Mouse (Mus musculus): ENCODE measurements around the gene Vezt. TPM values are rescaled to one million over a fixed set of nuclear protein-coding genes. Genes with fewer than 3 reads are reported as not detected.

Vezt gene
- total RNA-seq, 1 experiment, result 18.8 TPM

GRCm38 (mm10) chr10:93911326-93911725 is 124.3 kb downstream of the Vezt start:
- TF ChIP-seq HCFC1 (IDR thresholded peaks at IDR 0.05; ENCODE audit: borderline replicate concordance, insufficient read depth, low read length), result no peak
- TF ChIP-seq CHD2 (IDR thresholded peaks at IDR 0.05; ENCODE audit: low read depth, low read length), result no peak
- no peak for TF ChIP-seq ZC3H11A (IDR thresholded peaks at IDR 0.05; ENCODE audit: borderline replicate concordance, low read depth, low read length)
- TF ChIP-seq ZNF384 (IDR thresholded peaks at IDR 0.05; ENCODE audit: low read depth, low read length), result no peak
- no peak for TF ChIP-seq MAFK (IDR thresholded peaks at IDR 0.05; ENCODE audit: insufficient read depth, low read depth, low read length)
- H3K9me3 ChIP-seq (ENCODE audit: control insufficient read depth, insufficient read depth, low read depth, low read length), result no peaks in the 10 kb centered on the region
- in situ Hi-C loops (cut with MboI; ENCODE audit: low sequenced_read_pairs in 2 of 2, unreplicated experiment in 2 of 2), result no loop called here
- no peaks in the 10 kb centered on the region for H3K36me3 ChIP-seq (ENCODE audit: control insufficient read depth, insufficient read depth, low read length, poor library complexity, severe bottlenecking)
- peaks cover 5 to 6% of the 10 kb centered on the region in 2 experiments; a peak in 2 of 4 replicates for H3K4me1 ChIP-seq (ENCODE audit: control insufficient read depth in 2 of 2, insufficient read depth in 2 of 2, low read length in 2 of 2, poor library complexity in 1 of 2)
- DNase-seq (ENCODE audit: low read depth, low spot score), result no peak
- no peak overlapping the region for H3K4me3 ChIP-seq (ENCODE audit: insufficient read depth in 1 of 2, low read depth in 1 of 2, low read length in 2 of 2, poor library complexity in 1 of 2, severe bottlenecking in 1 of 2)
- no peak overlapping the region for H3K27ac ChIP-seq (ENCODE audit: insufficient read depth, low read depth, low read length, poor library complexity, severe bottlenecking)
- H3K9ac ChIP-seq (ENCODE audit: insufficient read depth, low read depth, low read length, poor library complexity, severe bottlenecking), result no peak overlapping the region

GRCm38 (mm10) chr10:93909811-93910446 is 125.7 kb downstream of the Vezt start:
- TF ChIP-seq CHD2 (IDR thresholded peaks at IDR 0.05; ENCODE audit: low read depth, low read length), result no peak
- TF ChIP-seq HCFC1 (IDR thresholded peaks at IDR 0.05; ENCODE audit: borderline replicate concordance, insufficient read depth, low read length), result no peak
- no peak for TF ChIP-seq MAFK (IDR thresholded peaks at IDR 0.05; ENCODE audit: insufficient read depth, low read depth, low read length)
- TF ChIP-seq ZNF384 (IDR thresholded peaks at IDR 0.05; ENCODE audit: low read depth, low read length), result no peak
- TF ChIP-seq ZC3H11A (IDR thresholded peaks at IDR 0.05; ENCODE audit: borderline replicate concordance, low read depth, low read length), result no peak
- Histone ChIP-seq H3K4me1 (ENCODE audit: control insufficient read depth in 2 of 2, insufficient read depth in 2 of 2, low read length in 2 of 2, poor library complexity in 1 of 2) (peaks cover 0 to 6% of the 10 kb centered on the region in 2 experiments; a peak in 2 of 4 replicates), H3K9me3 (ENCODE audit: control insufficient read depth, insufficient read depth, low read depth, low read length) (no peaks in the 10 kb centered on the region), H3K27ac (ENCODE audit: insufficient read depth, low read depth, low read length, poor library complexity, severe bottlenecking) (no peak overlapping the region), H3K4me3 (ENCODE audit: insufficient read depth in 1 of 2, low read depth in 1 of 2, low read length in 2 of 2, poor library complexity in 1 of 2, severe bottlenecking in 1 of 2) (no peak overlapping the region), H3K9ac (ENCODE audit: insufficient read depth, low read depth, low read length, poor library complexity, severe bottlenecking) (no peak overlapping the region), H3K36me3 (ENCODE audit: control insufficient read depth, insufficient read depth, low read length, poor library complexity, severe bottlenecking) (no peaks in the 10 kb centered on the region)
- in situ Hi-C loops (cut with MboI; ENCODE audit: low sequenced_read_pairs in 2 of 2, unreplicated experiment in 2 of 2), result no loop called here
- no peak for DNase-seq (ENCODE audit: low read depth, low spot score)

GRCm38 (mm10) chr10:93909015-93909414 is 126.6 kb downstream of the Vezt start:
- no peak for TF ChIP-seq ZNF384 (IDR thresholded peaks at IDR 0.05; ENCODE audit: low read depth, low read length)
- no peak for TF ChIP-seq CHD2 (IDR thresholded peaks at IDR 0.05; ENCODE audit: low read depth, low read length)
- TF ChIP-seq HCFC1 (IDR thresholded peaks at IDR 0.05; ENCODE audit: borderline replicate concordance, insufficient read depth, low read length), result no peak
- TF ChIP-seq ZC3H11A (IDR thresholded peaks at IDR 0.05; ENCODE audit: borderline replicate concordance, low read depth, low read length), result no peak
- no peak for TF ChIP-seq MAFK (IDR thresholded peaks at IDR 0.05; ENCODE audit: insufficient read depth, low read depth, low read length)
- H3K9ac ChIP-seq (ENCODE audit: insufficient read depth, low read depth, low read length, poor library complexity, severe bottlenecking), result no peak overlapping the region
- DNase-seq (ENCODE audit: low read depth, low spot score), result no peak
- in situ Hi-C loops (cut with MboI; ENCODE audit: low sequenced_read_pairs in 2 of 2, unreplicated experiment in 2 of 2), result no loop called here
- H3K4me1 ChIP-seq (ENCODE audit: control insufficient read depth in 2 of 2, insufficient read depth in 2 of 2, low read length in 2 of 2, poor library complexity in 1 of 2), result peaks cover 0 to 6% of the 10 kb centered on the region in 2 experiments; a peak in 2 of 4 replicates
- no peak overlapping the region for H3K27ac ChIP-seq (ENCODE audit: insufficient read depth, low read depth, low read length, poor library complexity, severe bottlenecking)
- H3K36me3 ChIP-seq (ENCODE audit: control insufficient read depth, insufficient read depth, low read length, poor library complexity, severe bottlenecking), result no peaks in the 10 kb centered on the region
- no peaks in the 10 kb centered on the region for H3K9me3 ChIP-seq (ENCODE audit: control insufficient read depth, insufficient read depth, low read depth, low read length)
- H3K4me3 ChIP-seq (ENCODE audit: insufficient read depth in 1 of 2, low read depth in 1 of 2, low read length in 2 of 2, poor library complexity in 1 of 2, severe bottlenecking in 1 of 2), result no peak overlapping the region

GRCm38 (mm10) chr10:93908540-93908939 is 127.1 kb downstream of the Vezt start:
- H3K9ac ChIP-seq (ENCODE audit: insufficient read depth, low read depth, low read length, poor library complexity, severe bottlenecking), result no peak overlapping the region
- H3K4me1 ChIP-seq (ENCODE audit: control insufficient read depth in 2 of 2, insufficient read depth in 2 of 2, low read length in 2 of 2, poor library complexity in 1 of 2), result peaks cover 0 to 6% of the 10 kb centered on the region in 2 experiments; a peak in 2 of 4 replicates
- H3K27ac ChIP-seq (ENCODE audit: insufficient read depth, low read depth, low read length, poor library complexity, severe bottlenecking), result no peak overlapping the region
- in situ Hi-C loops (cut with MboI; ENCODE audit: low sequenced_read_pairs in 2 of 2, unreplicated experiment in 2 of 2), result no loop called here
- H3K4me3 ChIP-seq (ENCODE audit: insufficient read depth in 1 of 2, low read depth in 1 of 2, low read length in 2 of 2, poor library complexity in 1 of 2, severe bottlenecking in 1 of 2), result no peak overlapping the region
- TF ChIP-seq ZC3H11A (IDR thresholded peaks at IDR 0.05; ENCODE audit: borderline replicate concordance, low read depth, low read length) (no peak), ZNF384 (IDR thresholded peaks at IDR 0.05; ENCODE audit: low read depth, low read length) (no peak), MAFK (IDR thresholded peaks at IDR 0.05; ENCODE audit: insufficient read depth, low read depth, low read length) (no peak), CHD2 (IDR thresholded peaks at IDR 0.05; ENCODE audit: low read depth, low read length) (no peak), HCFC1 (IDR thresholded peaks at IDR 0.05; ENCODE audit: borderline replicate concordance, insufficient read depth, low read length) (no peak)
- no peaks in the 10 kb centered on the region for H3K36me3 ChIP-seq (ENCODE audit: control insufficient read depth, insufficient read depth, low read length, poor library complexity, severe bottlenecking)
- DNase-seq (ENCODE audit: low read depth, low spot score), result no peak
- no peaks in the 10 kb centered on the region for H3K9me3 ChIP-seq (ENCODE audit: control insufficient read depth, insufficient read depth, low read depth, low read length)
